Mouse (Mus musculus) liver (tissue): ENCODE data around the gene Cdk9.

Experiments used
- DNase-seq: peaks from one replicate; pipeline ENCODE4 v3.0.0-alpha.2; 2020; ENCODE audit warnings: mixed read lengths

The Cdk9 gene

DNA sequence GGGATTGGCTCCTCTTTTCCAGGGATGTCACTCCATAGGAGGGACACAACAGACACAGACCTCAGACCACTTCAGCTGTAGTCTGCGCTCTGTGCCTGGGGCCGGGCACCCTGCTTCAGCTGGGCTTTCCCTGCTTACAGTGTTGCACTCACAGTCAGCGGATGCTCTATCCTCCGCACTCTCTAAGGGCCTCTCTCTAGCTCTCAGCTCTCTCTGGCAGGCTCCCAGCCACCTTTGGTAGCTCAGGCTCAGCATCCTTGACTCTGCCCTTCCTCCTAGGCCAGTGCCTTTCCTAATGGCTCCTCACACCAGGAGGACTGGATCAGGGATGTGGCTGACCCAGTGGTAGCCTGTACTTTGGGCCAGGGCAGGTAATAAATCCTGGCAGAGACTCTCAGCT lies 19.0 kb upstream of the Cdk9 start:
- DNase-seq = no peak

DNA sequence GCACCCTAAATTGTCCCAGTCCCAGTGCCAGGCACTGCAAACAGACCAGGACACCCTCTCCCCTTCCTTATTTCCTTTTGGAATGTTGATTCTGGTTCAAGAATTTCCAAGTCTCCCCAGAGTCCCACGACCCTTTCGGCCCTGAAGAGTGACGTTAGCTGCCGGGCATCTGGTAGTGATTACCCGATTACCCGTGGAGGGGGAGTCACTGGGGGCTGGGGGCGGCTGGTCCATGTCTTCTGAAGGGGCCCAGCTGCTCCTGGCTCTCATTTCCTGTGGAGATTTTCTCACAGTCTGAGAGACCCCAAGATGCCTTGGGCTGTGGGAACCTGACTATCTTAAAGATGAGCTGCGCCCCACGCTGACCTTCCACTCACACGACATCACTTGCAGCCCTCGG lies 18.0 kb upstream of the Cdk9 start:
- peak; percentile 44 for DNase-seq

DNA sequence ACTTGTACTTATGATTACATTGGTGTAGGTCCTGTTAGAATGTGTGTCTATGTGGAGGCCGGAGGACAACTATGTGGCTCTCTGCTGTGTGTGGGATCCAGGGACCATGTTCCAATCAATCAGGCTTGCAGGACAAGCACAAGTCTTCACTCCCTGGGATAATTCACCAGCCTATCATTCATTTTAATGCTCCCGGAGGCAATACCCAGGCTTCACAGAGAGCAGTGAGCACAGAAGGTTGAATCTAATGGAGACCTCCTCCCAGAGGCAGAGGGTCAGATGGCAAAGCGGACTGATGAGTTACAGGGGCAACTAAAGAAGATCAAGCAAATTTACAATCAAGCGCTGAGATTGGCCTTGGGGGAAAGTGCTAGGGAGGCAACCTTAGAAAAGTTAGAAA lies 16.7 kb upstream of the Cdk9 start:
- DNase-seq = no peak

DNA sequence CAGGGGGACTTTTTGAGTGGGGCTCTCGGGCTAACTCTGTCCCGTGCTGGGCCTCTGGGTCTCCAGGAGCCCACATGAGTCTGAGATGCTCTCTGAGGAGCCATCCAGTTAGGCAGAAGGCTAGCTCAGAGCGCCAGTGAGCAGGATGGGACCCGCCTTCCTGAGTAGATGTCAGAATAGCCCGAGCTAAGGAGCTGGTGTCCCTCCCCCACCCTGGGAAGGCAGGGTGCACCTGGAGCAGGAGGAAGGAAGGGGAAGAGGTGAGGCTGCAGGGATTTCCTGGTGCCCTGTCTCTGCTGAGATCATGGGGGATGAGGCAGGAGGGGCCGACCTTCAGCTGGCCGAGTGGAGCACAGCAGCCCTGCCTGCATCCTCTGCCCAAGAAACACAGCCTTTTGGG lies 15.6 kb upstream of the Cdk9 start:
- no peak for DNase-seq

DNA sequence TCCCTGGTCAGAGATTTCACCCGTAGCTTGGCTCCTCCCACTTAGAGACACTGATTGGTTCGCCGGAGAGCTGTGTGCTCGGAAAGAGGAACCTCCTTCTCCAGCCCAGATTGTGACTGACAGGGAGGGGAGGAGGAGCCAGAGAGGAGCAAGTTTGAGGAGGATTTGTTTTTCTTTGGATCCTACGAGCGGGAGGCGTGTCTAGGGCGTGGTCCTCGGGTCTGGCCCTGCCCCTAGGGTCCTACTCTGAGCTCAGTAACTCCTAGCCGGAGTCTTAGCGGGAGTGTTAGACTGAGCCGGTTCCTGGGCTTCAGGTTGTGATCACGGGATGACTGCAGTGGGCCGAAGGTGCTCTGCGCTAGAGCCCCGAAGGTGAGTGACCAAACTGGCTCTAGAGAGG lies 14.6 kb upstream of the Cdk9 start:
- DNase-seq = peak; percentile 86

DNA sequence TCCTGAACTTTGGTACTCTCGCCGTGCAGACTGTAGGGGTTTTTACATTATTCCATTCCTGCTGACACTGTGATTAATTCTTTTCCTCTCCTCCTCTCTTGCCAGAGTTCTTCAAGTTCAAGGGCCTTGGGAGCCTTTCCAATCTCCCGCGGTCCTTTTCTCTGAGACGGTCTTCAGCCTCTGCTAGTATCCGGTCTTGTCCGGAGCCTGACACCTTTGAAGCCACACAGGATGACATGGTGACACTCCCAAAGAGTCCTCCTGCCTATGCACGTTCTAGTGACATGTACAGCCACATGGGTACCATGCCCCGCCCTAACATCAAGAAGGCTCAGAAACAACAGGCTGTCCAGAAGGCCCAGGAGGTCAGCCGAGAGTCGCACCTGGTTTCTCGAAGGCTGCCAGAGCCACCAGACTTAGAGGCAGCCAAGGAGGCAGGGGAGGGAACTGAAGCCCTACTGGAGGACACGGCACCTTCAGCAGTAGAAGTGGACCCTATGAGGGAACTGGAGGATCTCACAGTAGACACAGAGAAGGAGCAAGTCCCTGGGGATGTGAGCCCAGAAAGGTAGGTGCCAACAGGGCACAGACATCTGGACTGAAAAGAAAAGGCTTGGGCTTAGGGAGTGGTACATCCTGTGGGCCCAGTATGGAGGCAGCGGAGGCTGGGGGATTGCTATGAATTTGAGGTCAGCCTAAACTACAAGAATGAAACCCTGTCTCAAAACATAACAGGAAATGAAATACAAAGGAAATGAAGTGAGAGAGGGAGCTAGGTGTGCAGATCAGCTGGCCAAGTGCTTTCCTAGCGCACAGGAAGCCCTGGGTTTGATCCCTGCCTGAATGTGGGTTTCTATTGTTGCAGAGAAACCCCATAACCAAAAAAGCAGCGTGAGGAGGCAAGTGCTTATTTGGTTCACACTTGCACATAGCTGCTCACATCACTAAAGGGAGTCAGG lies 12.2 kb upstream of the Cdk9 start:
- DNase-seq = no peak

DNA sequence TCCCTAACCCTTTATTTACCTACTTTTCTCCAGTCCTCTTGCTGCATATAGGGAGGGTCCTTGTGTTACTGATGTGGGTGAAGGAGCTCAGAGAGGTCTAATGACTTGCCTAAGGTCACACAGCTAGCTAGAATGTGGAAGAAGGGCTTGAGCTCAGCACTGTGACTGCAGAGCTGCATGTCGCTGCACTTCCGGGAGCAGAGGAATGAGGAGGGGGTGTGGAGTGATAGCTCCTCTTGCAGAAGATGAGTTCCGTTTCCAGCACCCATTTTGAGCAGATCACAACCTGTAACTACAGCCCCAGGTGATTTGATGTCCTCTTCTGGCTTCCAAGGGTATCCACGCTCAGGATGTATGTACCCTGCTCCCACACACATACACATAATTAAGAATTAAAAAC lies 11.3 kb upstream of the Cdk9 start:
- no peak for DNase-seq

DNA sequence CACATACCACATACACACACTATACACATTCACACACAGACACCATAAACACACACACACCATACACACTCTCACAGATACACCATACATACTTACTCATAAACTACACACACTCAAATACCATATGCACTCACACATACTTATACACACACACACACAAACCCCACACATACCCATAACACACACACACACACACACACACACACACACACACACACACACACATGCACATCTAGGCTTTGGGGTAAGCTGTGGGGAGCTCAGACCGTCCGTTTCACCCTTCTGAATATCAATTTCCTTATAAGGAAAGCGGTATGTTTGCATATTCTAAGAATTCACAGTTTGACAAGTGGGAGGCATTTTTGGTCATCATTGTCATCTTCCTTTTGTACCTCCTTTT lies 9.7 kb upstream of the Cdk9 start:
- no peak for DNase-seq

DNA sequence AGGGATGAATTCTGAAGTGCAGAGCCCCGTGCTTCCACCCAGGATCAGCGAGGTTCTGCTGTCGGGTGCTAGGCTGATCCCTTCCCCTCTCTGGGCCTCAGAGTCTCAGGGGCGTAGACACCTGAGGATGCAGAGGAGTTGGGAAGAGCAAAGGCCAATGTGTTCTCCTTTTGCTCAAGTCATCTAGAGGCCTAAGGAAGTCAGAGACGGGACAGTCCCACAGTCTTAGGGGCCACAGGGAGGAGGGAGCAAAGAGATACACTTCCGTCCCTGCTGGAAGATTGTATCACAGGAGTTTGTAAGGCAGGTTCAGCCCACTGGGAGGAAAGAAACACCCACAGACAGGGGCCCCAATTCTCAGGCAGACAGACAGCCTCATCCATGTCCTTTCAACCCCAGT lies 9.2 kb upstream of the Cdk9 start:
- DNase-seq = no peak

DNA sequence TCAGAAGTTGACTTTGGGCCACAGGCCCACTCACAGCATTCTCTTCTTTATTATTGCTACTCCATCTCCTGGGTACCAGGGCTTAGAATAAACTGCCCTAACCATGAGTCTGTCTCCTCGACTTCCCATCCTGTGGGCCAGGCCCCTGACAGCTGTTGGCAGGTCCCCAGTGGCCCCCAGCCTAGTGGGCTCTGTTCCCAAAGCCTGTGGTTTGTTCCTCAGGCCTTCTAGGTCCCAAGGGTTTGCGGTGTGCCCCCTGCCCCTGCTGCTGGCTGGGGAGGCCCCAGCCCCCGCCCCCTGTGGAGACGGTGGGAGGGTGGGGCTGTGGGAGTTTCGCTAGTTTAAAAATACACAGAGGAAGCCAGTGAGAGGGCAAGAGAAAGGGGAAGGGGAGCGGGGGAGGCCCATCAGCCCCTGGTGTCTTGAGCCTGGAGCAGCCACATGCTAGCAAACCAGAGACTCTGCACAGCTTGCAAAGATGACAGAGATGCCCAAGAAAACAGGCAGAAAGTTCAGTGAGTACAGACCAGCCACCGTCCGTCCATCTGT lies 7.9 kb upstream of the Cdk9 start, which contains the start of gene Sh2d3c:
Sh2d3c (plus strand) TSS at position 375 of the 549 bp plus-strand sequence.
- peak; percentile 39 for DNase-seq

DNA sequence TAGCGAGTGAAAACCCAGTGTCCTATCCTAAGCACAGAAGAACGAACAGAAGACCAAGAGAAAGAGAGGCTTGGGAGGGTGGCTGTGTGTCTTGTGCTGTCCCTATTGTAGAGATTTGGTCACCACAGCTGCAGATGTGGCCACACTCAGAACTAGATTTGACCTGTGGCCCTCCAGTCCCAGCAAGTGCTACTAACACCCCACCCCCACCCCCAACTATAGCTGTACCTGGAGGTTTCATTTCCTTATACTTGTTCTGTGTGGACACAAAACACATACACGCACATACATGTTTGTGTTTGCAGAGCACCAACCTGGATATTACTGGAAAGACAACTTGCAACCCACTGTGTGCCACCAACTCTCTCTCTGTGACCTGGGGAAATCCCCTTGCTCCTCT lies 7.2 kb upstream of the Cdk9 start:
- no peak for DNase-seq

DNA sequence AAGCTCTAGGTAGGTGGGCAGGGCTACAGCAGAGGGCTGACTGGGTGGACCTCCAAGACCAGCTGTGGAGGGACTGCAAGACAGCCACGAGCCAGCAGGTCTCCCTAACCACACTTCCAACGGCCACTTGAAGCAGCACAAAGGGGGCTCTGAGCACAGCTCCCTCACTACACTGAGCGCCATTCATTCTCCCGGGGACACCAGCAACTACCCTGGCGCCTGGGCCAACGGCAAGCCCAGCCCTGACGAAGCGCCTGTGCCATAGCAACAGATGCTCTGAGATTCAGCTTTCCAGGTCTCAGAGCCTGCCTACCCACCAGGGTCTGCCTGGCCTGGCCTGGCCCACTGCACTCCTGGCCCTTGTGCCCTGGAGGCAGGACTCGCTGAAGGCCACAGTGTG lies 5.9 kb upstream of the Cdk9 start:
- DNase-seq = no peak

DNA sequence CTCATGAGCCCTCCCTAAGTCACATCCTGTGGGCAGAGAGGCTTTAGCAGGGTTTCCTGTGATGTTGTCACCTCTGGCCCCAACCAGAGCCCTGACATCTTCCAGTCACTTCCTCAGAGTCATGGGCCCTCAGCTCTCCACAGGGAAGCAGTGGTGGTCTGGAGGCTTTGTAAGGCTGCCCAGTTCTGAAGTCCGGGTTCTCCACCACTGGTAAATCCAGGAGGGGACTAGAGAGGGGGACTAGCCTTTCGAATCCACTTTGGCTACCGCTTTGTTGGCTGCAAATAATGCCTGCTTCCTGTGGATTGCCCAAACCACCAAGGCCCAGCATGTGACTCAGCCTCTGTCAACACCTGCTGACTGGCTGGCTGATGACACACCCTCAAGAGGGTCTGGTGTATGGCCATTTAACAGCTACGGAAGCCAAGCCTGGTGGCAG lies 2.1 kb upstream of the Cdk9 start:
- DNase-seq = peak; percentile 56

DNA sequence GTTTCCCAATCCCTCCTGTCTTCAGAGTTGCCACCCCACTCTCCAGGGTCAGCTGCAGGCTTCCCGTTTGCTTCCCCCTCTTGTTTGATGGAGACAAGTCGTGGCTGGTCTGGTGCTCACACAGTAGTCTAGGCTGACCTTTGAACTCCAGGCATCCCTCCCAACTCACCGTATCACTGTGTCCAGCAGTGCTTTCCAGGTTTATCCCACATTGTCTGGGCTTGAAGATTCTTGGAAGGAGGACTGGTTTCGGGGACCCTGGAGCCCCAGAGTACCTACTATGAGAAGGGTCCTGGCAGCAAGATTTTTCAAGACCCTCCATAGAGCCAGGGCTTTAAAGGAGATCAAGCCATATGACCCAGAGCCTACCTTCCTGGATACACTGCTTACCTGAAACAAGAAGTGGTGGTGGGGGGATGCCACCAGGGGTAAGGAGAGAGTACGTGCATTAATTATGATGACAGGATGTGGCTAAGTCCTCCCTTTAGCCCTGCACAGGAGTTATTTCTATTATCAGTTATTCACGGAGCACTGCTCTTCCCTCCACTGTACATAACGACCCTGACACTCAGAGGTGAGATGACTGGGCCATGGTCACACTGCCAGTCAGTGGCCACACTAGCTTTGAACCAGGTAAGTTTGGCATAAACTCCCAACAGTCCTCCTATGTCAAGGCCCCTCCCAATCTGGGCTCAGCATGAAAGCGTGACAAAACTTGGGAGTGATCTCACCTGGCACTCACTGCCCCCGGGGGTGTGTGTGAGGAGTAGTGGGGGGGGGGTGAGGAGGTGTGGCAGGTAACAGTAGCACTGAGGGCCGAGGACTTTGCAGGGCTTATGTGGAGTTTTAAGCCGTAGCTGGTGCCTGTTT lies 1.5 kb upstream of the Cdk9 start:
- DNase-seq = no peak

DNA sequence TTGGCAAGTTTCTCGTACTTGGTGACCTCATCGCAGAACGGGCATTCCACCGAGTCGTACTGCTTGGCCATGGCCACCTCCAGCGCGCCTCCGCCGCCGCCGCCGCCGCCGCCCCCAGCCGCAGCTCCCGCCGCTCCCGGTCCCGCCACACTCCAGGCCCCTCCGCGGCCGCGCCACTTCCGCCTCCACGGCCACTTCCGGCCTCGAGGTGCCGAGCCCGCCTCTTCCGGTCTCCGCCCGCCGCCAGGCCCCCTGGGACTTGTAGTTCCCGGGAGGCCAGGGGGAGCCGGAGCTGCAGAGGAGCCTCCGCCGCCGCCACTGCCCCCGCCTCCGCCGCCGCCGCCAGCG lies 316 bp downstream of the Cdk9 start:
- DNase-seq = peak; percentile 95

DNA sequence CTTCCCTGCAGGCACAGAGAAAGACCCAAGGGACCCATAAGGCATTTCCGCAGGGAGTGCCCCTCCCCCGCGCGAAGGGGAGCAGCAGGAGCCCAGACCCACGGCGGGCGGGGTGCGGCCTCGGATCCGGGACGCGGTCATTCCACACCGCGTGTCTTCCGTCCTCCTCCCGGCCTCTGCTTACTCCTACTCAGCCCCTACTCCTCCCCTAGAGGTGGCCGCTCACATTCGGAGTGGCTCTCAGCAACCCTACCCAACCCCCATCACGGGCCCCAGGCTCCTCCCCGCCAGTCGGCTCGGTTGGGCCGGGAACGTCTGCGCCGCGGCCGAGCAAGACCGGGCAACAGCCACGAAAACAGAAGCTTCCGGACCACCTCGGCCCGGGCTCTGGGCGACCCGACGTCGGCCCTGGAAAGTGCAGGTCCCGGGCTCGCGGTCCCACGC lies 746 bp downstream of the Cdk9 start:
- DNase-seq = peak; percentile 85

DNA sequence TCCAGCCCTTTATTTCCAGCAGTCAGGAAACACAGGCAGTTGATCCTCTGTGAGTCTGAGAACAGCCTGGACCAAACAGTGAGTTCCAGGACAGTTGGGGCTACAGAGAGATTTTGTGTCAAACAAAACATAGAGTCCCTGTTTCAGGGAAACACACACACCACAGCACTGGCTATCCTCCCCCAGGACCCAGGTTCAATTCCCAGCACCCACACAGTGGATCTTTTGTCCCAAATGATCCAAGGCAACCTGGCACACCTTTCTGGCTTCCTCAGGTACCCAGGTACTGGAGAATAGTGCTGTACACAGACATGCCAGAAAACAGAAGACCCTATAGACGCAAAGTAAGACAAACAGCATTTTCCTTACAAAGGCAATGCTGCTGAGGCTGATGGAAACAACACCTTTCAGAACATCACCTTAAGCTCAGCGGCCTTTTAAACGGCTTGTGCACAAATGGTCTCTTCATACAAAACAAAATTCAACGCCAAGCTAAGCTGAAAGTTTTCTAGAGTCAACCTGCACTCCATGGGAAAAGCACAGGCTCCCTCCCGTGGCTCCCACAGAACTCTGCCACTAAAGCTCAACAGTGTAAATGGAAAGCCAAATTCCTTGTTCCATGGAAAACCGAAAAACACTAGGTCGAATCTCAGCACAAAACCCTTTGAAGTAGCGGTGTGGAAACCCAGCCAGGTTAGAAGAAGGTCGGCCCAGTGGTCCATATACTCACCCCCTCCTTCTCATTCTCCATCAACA lies 1.4 kb downstream of the Cdk9 start:
- DNase-seq = no peak

DNA sequence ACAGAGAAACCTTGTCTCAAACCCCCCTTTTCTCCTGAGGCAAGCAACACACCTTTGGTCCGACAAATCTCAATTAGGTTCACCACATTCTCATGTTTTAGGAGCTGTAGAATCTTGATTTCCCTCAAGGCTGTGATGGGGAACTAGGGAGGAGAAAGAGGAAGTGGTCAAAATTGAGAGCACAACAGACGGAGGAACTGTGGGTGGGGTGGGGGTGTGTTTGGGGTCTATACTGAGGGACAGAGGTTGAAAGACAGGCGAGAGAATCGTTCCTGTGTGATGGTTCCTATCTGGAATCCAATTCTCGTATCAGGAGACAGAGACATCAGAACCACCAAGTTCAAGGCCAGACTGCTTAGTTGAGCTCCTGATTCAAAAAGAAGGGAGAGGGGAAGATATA lies 2.5 kb downstream of the Cdk9 start:
- no peak for DNase-seq

DNA sequence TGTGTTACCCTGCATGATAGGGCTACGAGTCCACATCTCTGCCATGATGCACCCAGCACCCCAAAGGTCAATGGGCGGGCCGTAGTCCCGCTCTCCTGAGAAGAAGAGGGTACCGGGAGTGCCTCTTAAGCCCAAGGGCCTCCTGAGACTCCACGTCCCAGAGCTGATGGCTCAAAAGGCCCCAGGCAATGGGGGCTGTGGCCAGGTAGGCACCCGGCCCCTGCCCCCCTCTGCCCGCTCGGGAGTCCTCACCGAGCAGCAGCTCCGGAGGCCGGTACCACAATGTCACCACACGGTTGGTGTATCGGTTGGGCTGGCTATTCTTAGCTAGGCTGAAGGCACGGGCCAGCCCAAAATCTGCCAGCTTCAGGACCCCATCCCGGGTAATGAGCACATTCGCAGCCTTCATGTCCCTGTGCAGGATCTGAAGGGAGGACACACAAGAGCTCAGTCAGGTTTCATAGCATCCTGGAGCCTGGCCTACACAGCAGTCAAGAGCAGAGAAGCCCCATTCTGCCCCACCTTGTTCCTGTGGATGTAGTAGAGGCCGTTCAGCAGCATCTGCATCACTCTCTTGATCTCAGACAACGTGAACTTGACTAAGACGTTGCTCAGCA lies 3.2 kb downstream of the Cdk9 start:
- DNase-seq = no peak

DNA sequence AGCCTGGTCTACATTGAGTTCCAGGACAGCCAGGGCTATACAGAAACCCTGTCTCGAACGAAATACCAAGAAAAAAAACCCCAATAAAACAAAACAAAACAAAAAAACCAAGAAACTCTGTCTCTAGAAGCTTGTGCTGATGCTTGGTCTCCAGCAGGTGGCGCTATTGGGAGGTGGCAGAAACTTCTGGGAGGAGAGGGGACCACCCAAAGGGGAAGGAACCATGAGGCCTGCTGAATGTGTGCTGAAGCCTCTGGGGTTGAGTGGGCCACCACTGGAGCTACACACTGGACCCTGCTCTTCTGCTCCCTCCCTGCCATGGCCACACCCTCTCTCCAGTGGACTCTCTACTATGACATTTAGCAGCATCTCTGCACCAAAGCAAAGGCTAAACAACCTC lies 4.2 kb downstream of the Cdk9 start:
- peak; percentile 79 for DNase-seq

DNA sequence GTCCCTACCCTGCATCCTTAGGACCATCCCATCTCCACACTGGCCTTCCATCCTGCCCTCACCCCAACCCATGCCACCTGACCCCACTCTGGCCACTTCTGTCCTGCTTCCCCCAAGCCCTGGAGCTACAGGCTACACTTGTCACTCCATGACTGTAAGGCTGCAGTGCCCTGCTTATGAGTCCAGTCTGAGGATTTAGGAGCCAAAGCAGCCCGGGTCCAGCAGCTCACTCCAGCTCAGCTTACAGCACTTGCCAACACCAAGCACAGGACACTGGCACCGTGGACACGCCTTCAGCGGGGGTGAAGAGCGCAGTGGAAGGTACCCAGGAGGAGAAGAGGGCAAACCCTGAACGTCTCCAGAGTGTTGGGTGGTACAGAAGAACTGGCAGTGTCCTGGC lies 5.9 kb downstream of the Cdk9 start:
- no peak for DNase-seq

DNA sequence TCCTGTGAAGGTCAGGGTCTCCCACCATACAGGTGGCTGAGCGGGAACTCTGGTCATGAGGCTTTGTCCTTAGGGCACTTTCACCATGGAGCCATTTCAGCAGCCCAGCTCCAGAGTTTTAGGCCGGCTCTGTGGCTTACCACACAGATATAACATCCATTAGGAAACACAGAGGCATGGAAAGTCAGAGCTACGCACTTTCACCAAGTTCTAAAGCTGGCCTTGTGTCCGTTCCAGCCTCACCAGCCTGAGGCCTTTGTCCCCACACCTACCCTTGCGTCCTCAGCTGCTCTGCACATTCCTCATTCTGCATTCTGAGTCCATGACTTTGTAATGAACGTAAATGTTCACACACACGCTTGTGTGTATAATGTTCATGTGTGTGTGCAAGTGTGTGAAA lies 7.9 kb downstream of the Cdk9 start:
- no peak for DNase-seq
